Mouse (Mus musculus) Patski (cell line): Measurements from ENCODE around the gene Stk35. TPM values are rescaled to one million over a fixed set of nuclear protein-coding genes. Genes with fewer than 3 reads are reported as not detected.

ENCODE experiments used
- ATAC-seq: fragments of 100-300 bp; one replicate; pipeline ENCODE4 v1.8.0; 2021
- CTCF ChIA-PET: fragments of 350-600 bp; sonication (Branson Sonifier 250); formaldehyde crosslinking; loops from one replicate; lab custom pipeline; 2022; ENCODE audit warnings: inconsistent platforms; lab: Charles Lee
- POLR2A ChIA-PET: fragments of 350-600 bp; sonication (Branson Sonifier 250); formaldehyde crosslinking; loops from one replicate; lab custom pipeline; 2022; ENCODE audit warnings: antibody characterized with exemption, inconsistent platforms; lab: Charles Lee
- DNase-seq: peaks from one replicate; pipeline ENCODE4 v3.0.0-alpha.2; 2011; ENCODE audit warnings: low read depth, low spot score
- H3K27me3 ChIP-seq: fragments of 371-371 bp; one replicate; pipeline ENCODE4 v1.5.1; 2021
- CTCF ChIP-seq: fragments of 100-300 bp; IDR thresholded peaks from one replicate; pipeline ENCODE4 v1.5.1; 2021
- in situ Hi-C: fragments of 300-500 bp; cut with MboI; formaldehyde crosslinking; loops from 3 replicates; pipeline ENCODE4 v1.11.1; 2018; ENCODE audit warnings: low pct_unique_long_range_greater_than_20kb, mixed read lengths
- polyA plus RNA-seq: library from polyadenylated mRNA; unstranded; gene quantifications from one replicate; pipeline ENCODE4 v1.2.3, GENCODE M21; 2021

Gene Stk35
- polyA plus RNA-seq, 1 experiment from 2014 or later: 14.2 TPM

GRCm38 (mm10) chr2:129869151-129869550, 68.8 kb downstream of the Stk35 start:
- H3K27me3 ChIP-seq: no peaks in the 10 kb centered on the region
- no peak for TF ChIP-seq CTCF
- ChIA-PET CTCF (no interaction called here), POLR2A (no interaction called here)
- DNase-seq (no peak), ATAC-seq (no peak)
- in situ Hi-C loops: no loop called here

- CTCF ChIA-PET: interaction anchor here (1.4 kb wide), 1 partner anchor 69 kb away, joined by 4 read pairs; no protein-coding TSS in a partner anchor
- no peak for TF ChIP-seq CTCF
- POLR2A ChIA-PET: no interaction called here
- ATAC-seq (no peak), DNase-seq (no peak)
- in situ Hi-C loops: loop anchor here (5.0 to 10.0 kb wide), 2 partner anchors 194 to 376 kb away; no protein-coding TSS in a partner anchor
- no peaks in the 10 kb centered on the region for H3K27me3 ChIP-seq
Measured at GRCm38 (mm10) chr2:129871246-129871645, 70.9 kb downstream of the Stk35 start.

DNA sequence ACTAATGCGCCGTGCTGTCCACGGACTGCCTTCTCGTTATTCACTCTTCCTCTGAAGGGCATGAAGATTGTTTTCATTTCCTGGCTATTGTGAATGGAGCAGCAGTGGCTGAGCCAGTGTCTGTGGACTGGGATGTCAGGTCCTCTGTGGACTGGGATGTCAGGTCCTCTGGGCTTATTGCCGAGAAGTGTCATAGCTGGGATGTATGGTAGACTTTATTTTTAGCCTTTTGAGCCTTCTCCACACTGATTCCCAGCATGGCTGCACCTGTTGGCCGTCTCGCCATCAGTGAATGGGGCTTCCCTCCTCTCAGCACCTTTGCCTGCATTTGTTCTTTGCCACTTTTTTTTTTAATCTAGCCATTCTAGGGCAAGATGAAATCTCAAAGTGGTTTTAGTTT, 71.8 kb downstream of the Stk35 start:
- no peak for ATAC-seq
- CTCF ChIA-PET: no interaction called here
- no peak for DNase-seq

DNA sequence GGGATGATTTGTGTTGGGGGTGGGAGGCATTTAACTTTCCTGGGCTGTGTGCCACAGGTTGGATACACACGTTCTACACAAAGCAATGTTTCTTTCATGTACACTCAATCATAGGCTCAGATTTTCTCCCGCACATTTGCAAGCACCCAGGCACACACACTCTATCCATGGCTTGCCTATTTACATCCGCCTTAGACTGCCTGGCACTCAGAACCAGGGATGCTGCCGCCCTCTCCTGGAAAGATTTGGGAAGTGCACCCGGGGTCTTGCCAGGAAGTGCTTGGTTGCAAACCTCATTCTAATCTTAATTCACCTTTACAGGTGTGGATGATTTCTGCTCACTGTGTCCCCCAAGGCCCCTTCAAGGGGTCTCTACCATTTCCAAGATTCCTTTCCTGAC, 73.2 kb downstream of the Stk35 start:
- in situ Hi-C loops: loop anchor here (5.0 to 10.0 kb wide), 2 partner anchors 196 to 379 kb away; no protein-coding TSS in a partner anchor
- no peaks in the 10 kb centered on the region for H3K27me3 ChIP-seq
- ATAC-seq: peak; percentile 76
- POLR2A ChIA-PET: no interaction called here
- no peak for DNase-seq
- TF ChIP-seq CTCF: peak; percentile 94
- CTCF ChIA-PET: no interaction called here

More for the DNA sequence above, 71.8 kb downstream of the Stk35 start:
- no peak for TF ChIP-seq CTCF
- H3K27me3 ChIP-seq: no peaks in the 10 kb centered on the region
- in situ Hi-C loops: loop anchor here (5.0 to 10.0 kb wide), 2 partner anchors 195 to 377 kb away; no protein-coding TSS in a partner anchor
- POLR2A ChIA-PET: no interaction called here

- CTCF ChIA-PET: interaction anchor here (0.7 to 1.5 kb wide), 2 partner anchors 12 to 193 kb away, joined by 3 read pairs; no protein-coding TSS in a partner anchor
- in situ Hi-C loops: loop anchor here (5.0 to 10.0 kb wide), 2 partner anchors 197 to 379 kb away; no protein-coding TSS in a partner anchor
- TF ChIP-seq CTCF: no peak
- ATAC-seq: no peak
- DNase-seq: no peak
- H3K27me3 ChIP-seq: no peaks in the 10 kb centered on the region
- POLR2A ChIA-PET: interaction anchor here (1.4 kb wide), 1 partner anchor 74 kb away, joined by 5 read pairs; the partner anchor contains the start of gene Stk35
Measured at GRCm38 (mm10) chr2:129874084-129874483, 73.8 kb downstream of the Stk35 start.

GRCm38 (mm10) chr2:129874509-129875095, 74.3 kb downstream of the Stk35 start:
- DNase-seq: no peak
- no peak for TF ChIP-seq CTCF
- no peak for ATAC-seq
- H3K27me3 ChIP-seq: no peaks in the 10 kb centered on the region
- ChIA-PET CTCF (interaction anchor here (0.7 to 1.5 kb wide), 2 partner anchors 11 to 194 kb away, joined by 3 read pairs; no protein-coding TSS in a partner anchor), POLR2A (interaction anchor here (1.4 kb wide), 1 partner anchor 75 kb away, joined by 5 read pairs; the partner anchor contains the start of gene Stk35)
- in situ Hi-C loops: loop anchor here (5.0 to 10.0 kb wide), 2 partner anchors 197 to 380 kb away; no protein-coding TSS in a partner anchor

DNA sequence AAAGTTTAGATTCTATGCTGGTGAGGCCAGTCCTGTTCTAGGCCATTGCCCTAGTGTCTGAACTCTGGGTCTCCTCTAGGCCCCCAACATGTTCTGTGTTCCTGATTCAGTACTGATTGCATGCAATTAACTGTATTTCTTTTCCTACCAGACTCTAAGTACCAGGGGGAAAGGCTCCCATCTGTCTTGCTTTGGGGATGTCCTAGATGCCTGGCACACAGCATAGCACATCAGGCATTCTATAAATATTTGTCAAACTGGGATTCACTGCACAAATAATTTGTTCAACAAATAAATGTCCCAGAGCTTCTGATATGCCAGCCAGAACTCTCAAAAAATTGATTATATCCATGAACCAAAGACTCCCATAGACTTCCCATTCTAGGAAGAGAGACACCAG, 76.6 kb downstream of the Stk35 start:
- DNase-seq (no peak), ATAC-seq (no peak)
- in situ Hi-C loops: loop anchor here (10.0 kb wide), 1 partner anchor 382 kb away; no protein-coding TSS in a partner anchor
- no peaks in the 10 kb centered on the region for H3K27me3 ChIP-seq
- POLR2A ChIA-PET: no interaction called here
- TF ChIP-seq CTCF: no peak
- CTCF ChIA-PET: no interaction called here

DNA sequence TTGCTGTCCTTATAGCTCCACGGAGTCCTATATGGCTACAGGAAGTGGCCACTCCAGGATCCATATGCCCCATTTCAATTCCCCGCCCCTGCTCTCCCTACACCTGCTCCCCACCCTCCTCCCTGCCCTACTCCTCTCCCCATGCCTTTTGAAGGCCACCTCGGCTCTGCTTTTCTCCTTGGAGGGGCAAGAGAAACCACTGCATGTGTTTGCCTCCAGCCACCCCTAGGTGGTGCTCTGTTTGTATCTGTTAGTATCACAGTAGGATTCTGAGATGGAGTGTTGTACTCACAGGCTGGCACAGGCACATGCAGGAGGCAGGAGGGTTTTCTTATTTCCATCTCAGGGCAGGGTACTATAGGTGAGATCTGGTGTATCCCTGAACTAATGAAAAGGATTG, 79.5 kb downstream of the Stk35 start:
- ChIA-PET CTCF (interaction anchor here (1.5 kb wide), 1 partner anchor 288 kb away, joined by 3 read pairs; no protein-coding TSS in a partner anchor), POLR2A (no interaction called here)
- in situ Hi-C loops: loop anchor here (10.0 kb wide), 1 partner anchor 385 kb away; no protein-coding TSS in a partner anchor
- TF ChIP-seq CTCF: peak; percentile 75
- DNase-seq (no peak), ATAC-seq (peak; percentile 68)
- no peaks in the 10 kb centered on the region for H3K27me3 ChIP-seq

- peak; percentile 10 for ATAC-seq
- ChIA-PET CTCF (no interaction called here), POLR2A (no interaction called here)
Measured at GRCm38 (mm10) chr2:129880226-129880625, 79.9 kb downstream of the Stk35 start.

DNA sequence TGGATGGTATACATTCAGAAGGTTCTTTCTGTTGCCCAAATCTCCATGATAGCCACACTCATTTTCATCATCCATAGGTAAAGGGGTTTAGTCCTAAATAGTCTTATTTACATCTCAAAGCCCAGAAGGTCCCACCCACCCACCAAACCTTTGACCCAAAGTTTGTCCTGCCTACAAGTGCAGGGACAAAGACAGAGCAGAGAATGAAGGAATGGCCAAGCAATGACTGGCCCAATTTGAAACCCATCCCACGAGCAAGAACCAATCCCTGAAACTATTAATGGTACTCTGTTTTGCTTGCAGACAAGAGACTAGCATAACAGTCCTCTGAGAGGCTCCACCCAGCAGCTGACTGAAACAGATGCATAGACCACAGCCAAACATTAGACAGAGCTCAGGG, 81.6 kb downstream of the Stk35 start:
- DNase-seq (no peak), ATAC-seq (no peak)
- H3K27me3 ChIP-seq: no peaks in the 10 kb centered on the region
- no peak for TF ChIP-seq CTCF
- in situ Hi-C loops: no loop called here
- ChIA-PET POLR2A (no interaction called here), CTCF (no interaction called here)

More at GRCm38 (mm10) chr2:129880226-129880625, 79.9 kb downstream of the Stk35 start:
- no peaks in the 10 kb centered on the region for H3K27me3 ChIP-seq
- in situ Hi-C loops: no loop called here
- no peak for TF ChIP-seq CTCF
- no peak for DNase-seq

Other genes with a start within 250 kb of the Stk35 start
- gene Sirpa, start 207.7 kb upstream of the Stk35 start, polyA plus RNA-seq: 110 TPM
- not detected for gene Pdyn, start 100.7 kb upstream of the Stk35 start, polyA plus RNA-seq
- 0.01 TPM for gene Tgm3, start 211.8 kb downstream of the Stk35 start, polyA plus RNA-seq